Mouse (Mus musculus): Measurements from ENCODE around the gene Cyp4f16.
A peak's percentile ranks its signal among the peaks of the same experiment; 100 is the strongest.
"Not testable (repeated sequence)": the region's sequence is repeated elsewhere in the genome, so short reads cannot be mapped to it uniquely, and the experiment has no call there.

Cyp4f16 gene

DNA sequence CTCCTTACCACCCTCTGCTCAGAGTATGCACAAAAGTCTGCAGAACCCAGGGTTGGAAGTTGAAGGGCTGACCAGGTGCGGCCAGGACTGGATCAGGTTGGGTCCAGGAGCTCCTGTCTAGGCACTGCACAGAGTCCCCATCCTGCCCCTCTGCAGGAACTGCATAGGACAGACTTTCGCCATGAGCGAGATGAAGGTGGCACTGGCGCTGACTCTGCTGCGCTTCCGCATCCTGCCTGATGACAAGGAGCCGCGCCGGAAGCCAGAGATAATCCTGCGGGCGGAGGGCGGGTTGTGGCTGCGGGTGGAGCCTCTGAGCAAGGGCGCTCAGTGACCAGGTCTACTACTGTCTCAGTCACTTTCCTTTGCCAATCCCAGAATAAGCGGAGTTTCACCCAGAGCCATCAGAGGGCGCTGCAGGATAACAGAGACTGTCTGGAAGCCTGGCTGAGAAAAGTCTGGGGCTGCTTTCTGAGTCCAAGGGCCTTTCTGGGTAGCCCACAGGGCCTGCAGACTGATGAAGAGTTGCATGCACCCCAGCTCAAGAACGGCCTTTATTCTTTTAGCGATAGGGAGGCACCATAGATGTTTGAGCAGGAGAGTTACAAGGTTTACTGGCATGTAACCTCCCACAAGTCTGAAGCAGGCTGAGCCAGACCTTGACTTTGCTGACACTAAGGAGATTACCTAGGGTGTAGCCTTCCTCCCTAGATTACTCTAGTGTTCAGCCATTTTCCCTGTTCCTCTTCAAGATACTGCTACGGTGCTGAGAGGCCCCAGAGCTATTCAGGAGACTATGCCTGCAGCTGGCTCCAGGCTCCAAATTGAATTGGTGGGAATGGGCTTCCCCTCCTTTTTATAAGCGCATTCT is 14.8 kb downstream of the Cyp4f16 start:
- DNase-seq (ENCODE audit: low spot score in 2 of 2) = peak; percentile 88 to 90

DNA sequence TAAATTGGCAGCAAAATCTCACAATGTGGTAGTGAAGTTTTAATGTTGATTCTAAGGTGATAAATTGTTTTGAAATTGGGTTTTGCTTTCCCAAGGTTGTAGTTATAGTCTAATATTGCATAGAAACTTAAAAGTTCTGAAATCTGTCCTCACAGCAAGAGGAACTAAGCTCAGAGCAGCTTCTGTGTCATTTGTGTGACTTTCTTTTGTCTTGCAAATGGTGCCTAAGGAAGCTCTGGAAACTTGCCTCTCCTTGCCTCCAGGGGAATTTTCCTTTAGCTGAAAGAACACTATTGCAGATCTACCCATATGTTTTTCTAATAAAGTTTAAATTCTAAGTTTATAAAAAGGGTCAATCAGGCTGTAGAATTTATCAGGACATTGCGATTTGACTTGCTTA is 16.7 kb downstream of the Cyp4f16 start:
- DNase-seq (ENCODE audit: low spot score in 2 of 2) = not testable (repeated sequence)

DNA sequence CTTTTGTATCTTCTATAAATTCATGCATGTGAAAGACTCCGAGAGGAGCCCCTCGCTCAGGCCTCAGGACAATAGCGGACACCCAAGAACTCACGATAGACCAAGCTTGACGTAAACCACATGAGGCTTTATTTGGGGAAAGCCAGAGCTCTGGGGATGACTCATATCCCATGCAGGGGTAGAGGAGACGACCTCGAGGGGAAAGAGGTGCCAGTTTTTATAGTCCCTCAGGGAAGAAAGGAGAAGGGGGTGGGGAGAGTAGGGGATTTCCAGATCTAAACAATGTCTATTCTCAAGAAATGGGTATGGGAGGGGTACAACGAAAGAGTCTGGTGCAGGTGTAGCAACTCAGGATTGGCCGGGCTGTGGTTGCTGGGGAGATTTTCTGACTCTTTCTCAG is 18.0 kb downstream of the Cyp4f16 start:
- not testable (repeated sequence) for DNase-seq (ENCODE audit: low spot score in 2 of 2)

DNA sequence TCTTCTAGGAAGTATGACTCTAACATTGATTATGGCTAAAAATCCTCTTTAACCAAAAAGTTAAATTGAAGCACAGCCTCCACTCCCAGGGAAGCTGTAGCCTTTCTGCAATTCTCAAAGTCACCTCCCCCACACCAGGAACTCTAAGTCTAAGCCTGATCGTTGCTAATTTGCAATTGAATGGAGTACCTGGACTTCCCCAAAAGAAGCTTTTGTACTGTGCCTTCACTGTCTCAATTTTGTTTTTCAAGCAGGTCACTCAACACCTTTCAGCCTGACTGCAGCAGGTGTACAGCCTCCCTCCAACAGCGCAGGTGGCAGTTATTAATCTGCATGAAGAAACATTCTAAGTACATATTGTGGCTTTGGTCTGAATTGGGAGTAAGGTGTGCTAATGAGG is 26.9 kb downstream of the Cyp4f16 start:
- not testable (repeated sequence) for DNase-seq (ENCODE audit: low spot score in 2 of 2)

DNA sequence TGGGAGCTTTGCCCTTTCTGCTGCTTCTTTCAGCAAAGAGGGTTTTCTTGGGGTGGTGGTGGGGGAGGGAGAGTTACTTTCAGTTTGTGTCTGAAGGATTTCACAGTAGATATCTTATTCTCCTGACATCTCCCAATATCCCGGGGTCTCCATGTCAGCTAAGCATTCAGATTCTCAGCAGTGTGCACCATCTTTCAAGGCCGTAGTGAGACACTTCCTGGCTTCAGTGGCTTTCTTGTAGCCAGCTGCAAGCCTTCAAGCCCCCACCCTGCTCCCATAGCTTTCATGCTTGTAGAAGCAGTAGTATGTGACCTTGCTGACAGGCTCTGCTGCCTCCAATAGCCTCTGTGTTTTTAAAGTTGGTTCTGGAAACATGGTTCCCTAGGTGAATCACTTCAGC is 36.9 kb downstream of the Cyp4f16 start:
- not testable (repeated sequence) for DNase-seq (ENCODE audit: low spot score in 2 of 2)

DNA sequence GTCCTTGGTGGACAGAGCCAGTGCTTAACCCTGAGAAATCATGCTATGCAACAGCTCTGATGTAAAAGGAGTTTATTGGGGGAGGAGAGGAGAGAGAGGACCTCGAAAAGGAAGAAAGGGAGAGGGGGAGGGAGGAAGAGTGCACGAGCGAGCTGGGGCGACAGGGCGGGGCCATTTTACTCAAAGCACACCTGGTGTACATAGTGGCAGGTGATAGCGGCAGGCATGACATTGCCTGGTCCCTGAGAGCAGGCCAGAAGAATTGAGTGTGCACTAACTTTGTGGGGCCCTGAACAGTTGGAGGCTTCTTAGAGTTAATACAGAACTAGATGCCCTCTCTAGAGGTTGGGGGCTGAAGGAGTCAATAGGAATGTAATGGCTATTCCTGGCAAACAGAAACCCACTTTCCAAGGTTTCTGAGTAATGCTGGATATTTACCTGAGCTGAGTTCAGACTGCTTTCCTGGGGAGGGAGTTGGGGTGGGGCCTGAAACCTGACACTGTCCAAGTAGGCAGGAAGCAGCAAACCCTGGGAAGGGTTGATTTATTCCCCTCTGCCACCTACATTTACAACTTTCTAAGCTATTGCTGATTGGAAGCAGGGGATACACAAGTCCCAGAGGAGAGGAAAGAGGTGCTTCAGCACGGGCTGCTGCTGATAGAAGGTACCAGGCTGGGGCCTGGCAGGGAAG is 41.3 kb downstream of the Cyp4f16 start:
- no peak for DNase-seq (ENCODE audit: low spot score in 2 of 2)

DNA sequence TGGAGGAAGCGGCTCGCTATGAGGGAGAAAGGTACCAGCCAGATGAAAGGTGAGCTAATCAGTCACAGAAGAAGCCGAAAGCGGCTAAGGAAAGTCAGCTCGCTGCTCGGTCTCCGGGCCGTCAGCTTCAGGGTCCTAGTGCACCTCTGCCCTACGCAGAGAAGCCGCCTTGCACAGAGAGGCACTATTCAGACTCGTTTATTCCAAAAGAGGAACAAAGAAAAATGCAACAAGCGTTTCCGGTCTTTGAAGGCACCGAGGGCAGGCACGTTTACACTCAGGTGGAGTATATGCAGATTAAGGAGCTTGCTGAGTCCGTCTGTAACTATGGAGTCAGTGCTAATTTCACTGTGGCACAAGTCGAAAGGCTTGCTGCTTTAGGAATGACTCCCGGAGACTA is 60.1 kb downstream of the Cyp4f16 start:
- DNase-seq (ENCODE audit: low spot score in 2 of 2) = no peak
